Mouse (Mus musculus) myocyte (in vitro differentiated cells): ENCODE data around the gene Gpr183. TPM values are rescaled to one million over a fixed set of nuclear protein-coding genes. Genes with fewer than 3 reads are reported as not detected.

Experiments used
- H3K27me3 ChIP-seq: one replicate; pipeline ENCODE4 v1.6.1; 2011; ENCODE audit not compliant: control insufficient read depth, insufficient read depth, insufficient read length
- H3K36me3 ChIP-seq: one replicate; pipeline ENCODE4 v1.6.1; 2011; ENCODE audit not compliant: control insufficient read depth, insufficient read depth
- H3K4me2 ChIP-seq: one replicate; pipeline ENCODE4 v1.6.1; 2011; ENCODE audit warnings: low read depth, control low read depth
- H3K4me3 ChIP-seq: one replicate; pipeline ENCODE4 v1.5.1; 2011; ENCODE audit warnings: mild to moderate bottlenecking, control low read depth, moderate library complexity
- H3K79me2 ChIP-seq: one replicate; pipeline ENCODE4 v1.6.1; 2011; ENCODE audit not compliant: control insufficient read depth, insufficient read depth
- H3ac ChIP-seq: one replicate; pipeline ENCODE4 v1.6.1; 2011; ENCODE audit not compliant: control insufficient read depth, insufficient read length
- CEBPB ChIP-seq: IDR thresholded peaks from 2 replicates; pipeline ENCODE4 v1.6.1; 2011; ENCODE audit warnings: mild to moderate bottlenecking, moderate library complexity; ENCODE audit not compliant: poor library complexity, insufficient read depth, severe bottlenecking
- E2F4 ChIP-seq: IDR thresholded peaks from one replicate; pipeline ENCODE4 v1.6.1; 2011; ENCODE audit warnings: mild to moderate bottlenecking, control low read depth, moderate library complexity; ENCODE audit not compliant: insufficient read depth
- MAX ChIP-seq: IDR thresholded peaks from one replicate; pipeline ENCODE4 v1.6.1; 2011; ENCODE audit warnings: low read depth, mild to moderate bottlenecking, control low read depth
- MYOD1 ChIP-seq, 3 experiments: IDR thresholded peaks; one replicate each; pipeline ENCODE4 v1.6.1; 2011; ENCODE audit warnings: control low read depth in 2 of 3, low read depth in 2 of 3, mild to moderate bottlenecking in 2 of 3, moderate library complexity in 1 of 3; ENCODE audit not compliant: insufficient read length in 2 of 3, control insufficient read depth in 1 of 3
- MYOG ChIP-seq, 3 experiments: IDR thresholded peaks; one replicate each; pipeline ENCODE4 v1.6.1; 2011; ENCODE audit warnings: control low read depth in 2 of 3, low read depth in 2 of 3, mild to moderate bottlenecking in 2 of 3; ENCODE audit not compliant: insufficient read length in 2 of 3, control insufficient read depth in 1 of 3, insufficient read depth in 1 of 3
- POLR2A ChIP-seq: IDR thresholded peaks from one replicate; pipeline ENCODE4 v1.6.1; 2011; ENCODE audit warnings: low read depth, mild to moderate bottlenecking, control low read depth, moderate library complexity; ENCODE audit not compliant: insufficient read length
- POLR2AphosphoS2 ChIP-seq: IDR thresholded peaks from one replicate; pipeline ENCODE4 v1.6.1; 2011; ENCODE audit warnings: low read depth, control low read depth; ENCODE audit not compliant: insufficient read length
- REST ChIP-seq: IDR thresholded peaks from one replicate; pipeline ENCODE4 v1.6.1; 2011; ENCODE audit warnings: mild to moderate bottlenecking, control low read depth, moderate library complexity; ENCODE audit not compliant: insufficient read depth, insufficient read length
- SRF ChIP-seq: IDR thresholded peaks from one replicate; pipeline ENCODE4 v1.6.1; 2011; ENCODE audit warnings: low read depth; ENCODE audit not compliant: control insufficient read depth, insufficient read length
- TCF12 ChIP-seq: IDR thresholded peaks from one replicate; pipeline ENCODE4 v1.6.1; 2011; ENCODE audit warnings: mild to moderate bottlenecking, control low read depth; ENCODE audit not compliant: poor library complexity, insufficient read depth, severe bottlenecking
- TCF3 ChIP-seq: IDR thresholded peaks from one replicate; pipeline ENCODE4 v1.6.1; 2011; ENCODE audit warnings: low read depth, control low read depth; ENCODE audit not compliant: insufficient read length
- USF1 ChIP-seq: IDR thresholded peaks from one replicate; pipeline ENCODE4 v1.6.1; 2011; ENCODE audit warnings: low read depth, mild to moderate bottlenecking, control low read depth, moderate library complexity
- polyA plus RNA-seq: library from polyadenylated mRNA; unstranded; fragments of >200 nt; fragmentation: generic; extraction: Trizol; gene quantifications from one replicate; pipeline ENCODE4 v1.2.1, GENCODE M21; 2012; ENCODE audit warnings: missing spikeins

Gene Gpr183
- polyA plus RNA-seq, 1 experiment: 0.02 TPM

GRCm38 (mm10) chr14:121949897-121950296 is 15.1 kb downstream of the Gpr183 start:
- Histone ChIP-seq H3K4me3 (no peak overlapping the region), H3K36me3 (peaks cover 5% of the 10 kb centered on the region), H3K4me2 (no peak overlapping the region), H3K79me2 (no peaks in the 10 kb centered on the region), H3K27me3 (no peaks in the 10 kb centered on the region), H3ac (no peak overlapping the region)
- no peak for TF ChIP-seq CEBPB
- no peak for TF ChIP-seq TCF12
- TF ChIP-seq POLR2A: no peak
- no peak for TF ChIP-seq E2F4
- TF ChIP-seq MAX: no peak

GRCm38 (mm10) chr14:121949436-121949835 is 15.6 kb downstream of the Gpr183 start:
- Histone ChIP-seq H3K4me2 (no peak overlapping the region), H3K4me3 (no peak overlapping the region), H3ac (no peak overlapping the region), H3K36me3 (peaks cover 4% of the 10 kb centered on the region), H3K27me3 (no peaks in the 10 kb centered on the region), H3K79me2 (no peaks in the 10 kb centered on the region)
- no peak for TF ChIP-seq REST

- Histone ChIP-seq H3K4me2 (no peak overlapping the region), H3K79me2 (no peaks in the 10 kb centered on the region), H3K27me3 (no peaks in the 10 kb centered on the region), H3K36me3 (no peaks in the 10 kb centered on the region), H3K4me3 (no peak overlapping the region), H3ac (no peak overlapping the region)
- TF ChIP-seq USF1 (no peak), SRF (no peak), MYOG (IDR thresholded peaks at IDR 0.05; ENCODE audit: control insufficient read depth in 1 of 3, insufficient read depth in 1 of 3, insufficient read length in 2 of 3, low read depth in 2 of 3) (no peak), CEBPB (no peak), TCF3 (no peak), POLR2A (no peak), POLR2AphosphoS2 (no peak), MAX (no peak)
These were observed 17.0 kb downstream of the Gpr183 start for GRCm38 (mm10) chr14:121947966-121948365.

DNA sequence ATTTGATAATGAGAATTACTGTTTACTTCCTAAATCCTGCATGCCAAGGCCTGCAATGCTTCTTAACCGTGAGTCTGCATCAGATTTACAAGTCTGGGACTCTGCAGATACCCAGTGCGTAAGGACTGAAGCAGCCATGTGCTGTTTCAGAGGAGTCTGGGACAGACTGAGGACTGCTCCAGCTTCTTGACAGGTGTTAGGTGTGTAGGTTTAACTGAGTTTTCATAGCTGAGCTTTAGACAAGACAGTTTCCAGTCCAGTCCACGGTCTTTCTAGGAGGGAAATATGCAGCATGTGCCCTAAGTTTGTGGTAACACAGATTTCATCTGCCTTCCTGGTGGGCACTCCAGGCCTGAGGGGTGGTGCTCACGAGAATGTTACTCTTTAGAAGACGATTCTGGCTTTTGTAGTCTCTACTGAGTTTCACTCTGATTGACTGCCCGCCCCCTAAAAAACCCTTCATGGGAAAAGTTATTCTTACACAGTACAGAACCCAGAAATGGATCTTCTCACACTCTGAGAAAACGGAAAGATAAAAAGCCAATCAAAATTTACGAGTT is 17.7 kb downstream of the Gpr183 start:
- no peaks in the 10 kb centered on the region for H3K79me2 ChIP-seq

DNA sequence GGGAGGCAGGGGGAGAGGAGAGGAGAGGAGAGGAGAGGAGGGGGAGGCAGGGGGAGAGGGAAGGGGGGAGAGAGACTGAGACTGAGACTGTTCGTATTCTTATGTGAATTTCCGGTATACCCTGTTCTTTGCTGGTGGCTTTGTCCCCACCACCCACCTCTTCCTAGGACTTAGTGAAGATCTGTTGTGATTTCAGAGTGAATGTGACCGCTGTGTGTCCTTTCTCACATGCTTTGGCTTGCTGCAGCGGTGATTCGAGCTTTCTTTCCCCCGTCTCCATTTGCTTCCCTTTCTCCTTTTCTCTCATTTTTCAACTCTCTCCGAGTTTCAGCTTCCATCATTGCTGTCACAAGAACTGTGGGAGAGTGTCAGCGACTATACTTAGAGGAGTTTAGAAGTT is 18.3 kb downstream of the Gpr183 start:
- H3K4me2 ChIP-seq: no peak overlapping the region

More for the DNA sequence above, 17.7 kb downstream of the Gpr183 start:
- H3K36me3 ChIP-seq: no peaks in the 10 kb centered on the region
- no peak for TF ChIP-seq TCF12
- no peak overlapping the region for H3ac ChIP-seq
- no peak overlapping the region for H3K4me3 ChIP-seq
- no peak overlapping the region for H3K4me2 ChIP-seq
- H3K27me3 ChIP-seq: no peaks in the 10 kb centered on the region

DNA sequence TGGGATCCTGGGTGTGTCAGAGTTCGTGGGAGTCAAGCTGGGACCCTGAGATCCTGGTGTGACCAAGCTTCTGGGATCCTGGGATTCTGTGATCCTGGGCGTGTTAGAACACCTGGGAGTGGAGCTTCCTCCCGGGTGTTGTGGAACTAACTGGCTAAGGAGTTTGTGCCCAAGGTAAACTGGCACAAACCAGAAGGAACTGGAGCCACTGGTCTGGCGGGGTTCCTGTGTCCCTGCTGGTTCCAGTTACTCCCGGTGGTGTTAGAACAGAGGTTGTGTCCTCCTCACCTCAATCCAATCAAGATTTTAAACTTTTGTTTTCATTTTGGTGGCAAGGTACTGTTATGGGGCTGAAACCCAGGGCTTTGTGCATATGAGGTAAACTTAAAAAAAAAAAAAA is 18.9 kb downstream of the Gpr183 start:
- H3K4me3 ChIP-seq: no peak overlapping the region
- TF ChIP-seq POLR2A (no peak), REST (no peak), MYOD1 (IDR thresholded peaks at IDR 0.05; ENCODE audit: control insufficient read depth in 1 of 3, insufficient read length in 2 of 3, low read depth in 2 of 3) (no peak), TCF12 (no peak), MAX (no peak), TCF3 (no peak), CEBPB (no peak), E2F4 (no peak), SRF (no peak), USF1 (no peak), MYOG (IDR thresholded peaks at IDR 0.05; ENCODE audit: control insufficient read depth in 1 of 3, insufficient read depth in 1 of 3, insufficient read length in 2 of 3, low read depth in 2 of 3) (no peak)

More for the DNA sequence above, 18.3 kb downstream of the Gpr183 start:
- TF ChIP-seq REST (no peak), MAX (no peak), POLR2AphosphoS2 (no peak), E2F4 (no peak), TCF12 (no peak), MYOG (IDR thresholded peaks at IDR 0.05; ENCODE audit: control insufficient read depth in 1 of 3, insufficient read depth in 1 of 3, insufficient read length in 2 of 3, low read depth in 2 of 3) (no peak), TCF3 (no peak), USF1 (no peak), POLR2A (no peak)
- H3K27me3 ChIP-seq: no peaks in the 10 kb centered on the region
- H3K36me3 ChIP-seq: no peaks in the 10 kb centered on the region
- H3ac ChIP-seq: no peak overlapping the region
- H3K4me3 ChIP-seq: no peak overlapping the region
- no peaks in the 10 kb centered on the region for H3K79me2 ChIP-seq

More for the DNA sequence above, 18.9 kb downstream of the Gpr183 start:
- H3K27me3 ChIP-seq: no peaks in the 10 kb centered on the region
- H3K79me2 ChIP-seq: no peaks in the 10 kb centered on the region
- H3ac ChIP-seq: no peak overlapping the region
- no peaks in the 10 kb centered on the region for H3K36me3 ChIP-seq
- no peak overlapping the region for H3K4me2 ChIP-seq
